Mouse (Mus musculus): Measurements from ENCODE around the gene Kansl1. TPM values are rescaled to one million over a fixed set of nuclear protein-coding genes. Genes with fewer than 3 reads are reported as not detected.

The Kansl1 gene
- polyA plus RNA-seq, 1 experiment, result 90.7 TPM

DNA sequence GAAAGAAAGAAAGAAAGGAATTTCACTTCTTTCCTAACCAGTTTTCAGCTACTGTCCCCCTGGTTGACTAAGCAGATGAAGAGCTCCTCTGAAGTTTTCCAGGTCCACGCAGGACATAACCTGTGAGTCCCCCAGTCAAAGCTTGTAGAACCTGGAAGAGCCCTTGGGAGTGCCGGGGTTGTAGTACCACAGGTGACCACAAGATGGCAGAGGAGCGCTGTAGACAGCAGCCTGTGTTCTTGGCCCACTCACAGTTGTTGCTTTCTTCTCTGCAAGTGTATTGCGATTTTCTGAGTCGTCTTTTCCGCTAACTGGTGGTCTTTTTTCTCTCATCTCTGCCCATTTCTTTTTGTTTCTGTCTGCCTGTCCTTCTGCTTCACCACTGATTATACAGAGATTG lies 153.0 kb downstream of the Kansl1 start:
- DNase-seq (ENCODE audit: extremely low spot score in 1 of 2, low spot score in 1 of 2), result peak in 1 of 2 experiments; percentile 87

DNA sequence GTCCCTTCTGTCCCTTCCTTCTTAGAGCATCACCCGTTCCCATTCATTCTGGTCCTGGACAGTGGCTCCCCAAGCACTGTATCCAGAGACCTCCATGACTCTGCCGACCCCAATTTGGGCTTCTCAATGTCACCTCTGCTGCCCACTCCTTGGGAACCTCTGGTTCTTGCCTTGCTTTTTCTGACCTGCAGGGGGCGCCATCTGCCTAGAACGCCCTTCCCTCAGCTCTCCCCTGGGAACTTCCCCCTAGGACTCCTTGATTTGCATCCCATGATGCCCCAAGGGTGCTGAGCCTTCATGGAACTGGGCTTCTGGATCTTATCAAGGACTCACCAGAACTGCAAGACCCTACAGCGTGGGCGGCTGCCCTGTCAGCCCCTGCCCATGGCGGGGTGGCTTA lies 157.0 kb downstream of the Kansl1 start:
- no peak for DNase-seq (ENCODE audit: extremely low spot score in 1 of 2, low spot score in 1 of 2)

DNA sequence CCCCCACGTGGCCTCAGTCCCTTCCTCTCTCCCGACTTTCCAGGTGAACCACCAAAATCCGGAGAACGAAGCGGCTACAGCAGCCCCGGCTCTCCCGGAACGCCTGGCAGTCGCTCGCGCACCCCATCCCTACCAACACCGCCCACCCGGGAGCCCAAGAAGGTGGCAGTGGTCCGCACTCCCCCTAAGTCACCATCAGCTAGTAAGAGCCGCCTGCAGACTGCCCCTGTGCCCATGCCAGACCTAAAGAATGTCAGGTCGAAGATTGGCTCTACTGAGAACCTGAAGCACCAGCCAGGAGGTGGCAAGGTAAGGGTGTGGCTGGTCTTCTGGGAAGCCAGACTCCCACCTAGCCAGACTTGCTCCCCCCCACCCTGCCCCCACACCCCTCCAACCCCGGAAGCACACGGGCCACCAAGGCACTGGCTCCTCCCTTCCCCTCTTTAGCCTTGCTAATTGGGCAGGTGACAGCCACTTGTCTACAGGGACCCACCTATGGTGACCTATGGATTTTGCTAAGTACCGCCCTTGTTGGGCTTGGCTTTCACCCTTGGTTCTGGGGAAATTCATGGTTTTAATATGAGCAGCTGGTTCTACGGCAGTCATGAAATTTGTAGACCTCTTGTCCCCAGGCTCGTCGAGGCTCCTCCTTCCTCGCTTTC lies 158.3 kb downstream of the Kansl1 start:
- no peak for DNase-seq (ENCODE audit: extremely low spot score in 1 of 2, low spot score in 1 of 2)

DNA sequence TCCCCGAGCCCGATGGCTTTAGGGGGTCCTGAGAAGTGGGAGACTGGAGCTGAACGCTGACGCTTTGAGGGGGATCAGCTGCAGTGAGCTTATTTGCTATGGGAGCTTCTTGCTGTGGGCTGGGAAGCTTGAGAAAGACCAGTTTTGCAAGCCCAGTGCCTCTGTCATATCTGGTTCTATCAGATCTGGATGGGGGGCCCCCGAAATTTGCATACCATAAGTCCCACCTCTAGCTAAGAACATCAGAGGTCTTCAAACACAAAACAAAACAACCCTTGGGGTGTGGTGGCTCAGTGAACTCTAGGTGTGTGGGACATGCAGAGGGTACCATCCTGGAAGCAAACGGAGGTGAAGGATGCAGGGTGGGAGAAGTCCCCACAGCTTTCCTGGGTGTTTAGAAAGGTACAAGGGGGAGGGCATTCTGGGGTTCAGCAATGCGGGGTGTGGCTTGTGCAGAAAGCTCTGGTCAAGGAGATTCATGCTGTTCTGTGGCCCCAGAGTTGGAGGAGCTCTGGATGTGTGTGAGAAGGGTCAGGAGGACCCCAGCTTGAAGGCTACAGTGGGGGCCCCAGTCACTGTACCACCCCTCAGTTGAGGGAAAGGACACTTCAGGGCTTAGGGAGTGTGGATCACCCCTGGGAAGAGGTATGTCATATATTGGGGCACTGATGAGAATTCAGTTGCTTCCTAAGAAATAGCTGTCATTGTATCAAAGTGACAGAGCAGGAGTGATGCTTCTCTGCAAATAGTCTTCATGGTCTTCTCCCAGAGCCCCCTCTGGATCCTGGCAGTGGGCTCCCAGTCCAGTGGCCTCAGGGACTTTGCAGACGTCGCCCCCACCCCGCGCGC lies 159.1 kb downstream of the Kansl1 start:
- no peak for DNase-seq (ENCODE audit: extremely low spot score in 1 of 2, low spot score in 1 of 2)

DNA sequence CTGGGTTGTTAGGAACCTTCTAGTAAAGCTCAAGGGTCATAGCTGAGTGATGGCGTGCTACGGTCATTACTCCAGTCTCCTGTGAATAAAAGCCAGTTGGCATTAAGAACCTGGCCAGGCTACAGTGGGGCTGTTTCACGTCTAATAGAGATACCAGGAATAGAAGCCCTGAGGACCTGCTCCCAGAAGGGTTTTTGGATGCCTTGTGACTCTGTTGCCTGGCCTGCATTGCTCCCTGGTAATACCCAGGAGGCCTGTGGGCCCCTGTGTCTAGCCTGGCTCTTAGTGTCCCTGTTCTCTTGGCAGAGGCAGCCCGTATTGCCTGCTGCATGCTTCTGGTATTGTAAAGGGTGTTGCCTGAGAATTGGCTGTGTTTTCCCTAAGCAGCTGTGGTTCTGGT lies 161.5 kb downstream of the Kansl1 start:
- DNase-seq (ENCODE audit: extremely low spot score in 1 of 2, low spot score in 1 of 2), result no peak

DNA sequence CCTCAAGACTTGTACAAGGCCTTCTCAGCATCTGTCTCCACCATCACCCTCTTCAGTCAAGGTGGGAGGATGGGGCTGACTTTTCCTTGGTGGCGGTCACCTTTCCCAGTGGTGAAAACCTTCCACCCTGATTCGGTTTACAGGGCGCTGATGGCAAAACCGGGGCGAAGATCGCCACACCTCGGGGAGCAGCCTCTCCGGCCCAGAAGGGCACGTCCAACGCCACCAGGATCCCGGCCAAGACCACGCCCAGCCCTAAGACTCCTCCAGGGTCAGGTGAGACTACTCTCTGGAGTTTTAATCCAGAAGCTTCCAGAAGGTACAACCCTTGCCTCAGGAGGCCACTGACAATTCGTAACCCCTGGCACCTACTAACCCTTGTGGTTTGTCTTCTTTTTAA lies 162.2 kb downstream of the Kansl1 start:
- no peak for DNase-seq (ENCODE audit: extremely low spot score in 1 of 2, low spot score in 1 of 2)

DNA sequence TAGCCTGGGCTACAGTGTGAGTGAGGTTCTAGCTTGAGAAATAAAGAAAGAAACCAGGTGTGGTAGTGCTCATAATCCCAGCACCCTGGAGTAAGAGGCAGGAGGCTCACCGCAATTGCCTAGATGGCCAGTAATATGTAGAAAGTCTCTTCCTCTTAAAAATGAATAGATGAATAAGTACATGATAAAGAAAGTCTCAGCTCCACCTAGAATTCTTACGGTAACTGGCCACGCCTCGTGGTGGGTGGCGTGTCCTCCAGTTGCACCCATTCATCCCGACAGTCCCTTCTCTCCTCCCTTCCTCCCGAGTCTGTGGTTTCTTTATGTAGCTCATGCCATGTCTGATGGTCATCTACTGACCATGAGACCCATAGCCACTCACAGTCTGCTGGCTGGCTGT lies 162.9 kb downstream of the Kansl1 start:
- no peak for DNase-seq (ENCODE audit: extremely low spot score in 1 of 2, low spot score in 1 of 2)

DNA sequence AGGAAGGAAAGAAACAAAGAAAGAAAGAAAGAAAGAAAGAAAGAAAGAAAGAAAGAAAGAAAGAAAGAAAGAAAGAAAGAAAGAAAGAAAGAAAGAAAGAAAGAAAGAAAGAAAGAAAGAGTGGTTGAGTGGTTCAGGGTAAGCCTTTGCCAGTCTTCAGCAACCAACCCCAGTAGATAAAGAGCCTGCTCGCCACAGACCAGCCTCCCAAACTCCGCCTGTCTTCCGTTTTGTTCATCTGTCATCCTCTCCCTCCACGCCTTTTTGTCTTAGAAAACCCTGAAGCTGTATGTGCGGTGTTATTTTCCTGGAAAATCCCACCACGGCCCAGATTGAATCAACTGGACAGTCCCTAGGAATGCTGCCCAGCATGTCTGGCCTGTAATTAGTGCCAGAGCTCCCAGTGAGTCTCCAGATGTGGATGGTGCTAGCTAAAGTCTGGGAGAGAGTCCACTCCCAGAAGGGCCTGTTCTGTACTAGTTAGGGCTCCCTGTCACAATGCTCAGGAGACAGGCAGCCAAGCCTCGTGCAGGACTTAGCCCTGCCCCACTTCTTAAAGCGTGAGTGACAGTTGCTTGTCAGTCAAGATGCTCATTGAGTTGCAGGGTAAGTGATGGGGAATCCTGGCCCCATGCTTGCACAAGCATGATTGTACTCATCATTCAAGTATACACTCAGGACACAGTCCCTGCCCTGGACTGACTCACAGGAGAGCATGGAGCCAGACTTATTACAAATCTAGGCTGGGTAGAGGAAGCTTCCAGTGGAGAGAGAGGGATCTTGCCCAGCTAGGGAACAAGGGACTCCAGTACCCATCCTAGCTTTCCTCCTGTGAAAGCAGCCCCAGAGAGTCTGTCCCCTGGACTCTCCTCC lies 165.3 kb downstream of the Kansl1 start:
- DNase-seq (ENCODE audit: extremely low spot score in 1 of 2, low spot score in 1 of 2), result no peak

DNA sequence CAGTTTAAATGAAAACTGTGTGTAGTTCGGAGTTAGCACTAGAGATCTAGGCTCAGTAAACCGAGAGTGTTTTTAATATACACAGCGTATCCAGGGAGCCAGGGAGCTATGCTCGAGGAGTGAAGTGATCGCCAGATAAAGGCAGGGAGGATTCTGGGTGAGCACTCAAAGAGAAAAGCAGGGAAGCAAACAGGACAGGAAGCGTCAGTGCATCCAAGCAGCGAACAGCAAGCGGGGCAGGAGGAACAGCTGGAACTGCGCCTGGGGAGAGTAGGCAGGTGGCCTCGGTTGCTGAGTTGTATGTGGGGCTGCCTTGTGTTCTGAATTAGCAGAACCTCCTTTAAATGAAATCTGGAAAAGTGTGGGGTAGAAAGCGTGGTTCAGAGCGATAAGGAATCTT lies 166.0 kb downstream of the Kansl1 start:
- peak in 1 of 2 experiments; percentile 68 for DNase-seq (ENCODE audit: extremely low spot score in 1 of 2, low spot score in 1 of 2)

DNA sequence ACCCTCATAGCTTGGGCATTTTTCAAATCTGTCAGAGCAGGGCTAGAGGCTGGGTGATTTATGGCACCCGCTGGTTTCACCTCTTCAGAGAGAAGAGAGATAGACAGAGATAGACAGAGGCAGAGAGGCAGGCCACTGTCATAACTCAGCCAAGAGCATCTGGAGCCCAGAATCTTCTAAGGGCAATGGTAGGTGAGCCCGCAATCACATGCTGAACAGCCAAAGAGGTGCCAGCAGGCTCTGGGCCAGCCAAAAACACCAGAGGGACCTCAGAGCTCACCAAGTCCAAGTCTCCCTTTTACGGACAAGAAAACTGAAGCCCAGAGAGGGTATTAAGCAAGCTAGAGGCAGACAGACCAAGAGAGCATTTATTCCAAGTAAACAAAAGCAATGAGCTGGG lies 171.0 kb downstream of the Kansl1 start:
- no peak for DNase-seq (ENCODE audit: extremely low spot score in 1 of 2, low spot score in 1 of 2)

DNA sequence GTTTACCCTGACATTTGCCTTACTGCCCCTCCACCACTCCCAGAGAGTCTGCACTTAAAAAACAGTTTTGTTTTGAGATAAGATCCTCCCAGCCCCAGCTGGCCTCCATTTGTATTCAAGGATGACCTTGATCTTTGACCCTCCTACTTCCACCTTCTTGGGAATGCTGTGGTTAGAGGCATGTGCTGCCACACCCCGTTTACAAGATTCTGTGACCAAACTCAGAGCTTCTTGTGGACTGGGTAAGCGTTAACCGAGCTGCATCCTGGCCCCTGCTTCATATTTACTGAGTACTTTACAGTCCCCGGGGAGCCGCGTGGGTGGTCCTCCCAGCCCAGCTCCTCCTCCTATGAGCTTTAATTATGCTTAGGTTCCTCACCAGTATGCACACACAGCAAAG lies 173.0 kb downstream of the Kansl1 start:
- no peak for DNase-seq (ENCODE audit: extremely low spot score in 1 of 2, low spot score in 1 of 2)

DNA sequence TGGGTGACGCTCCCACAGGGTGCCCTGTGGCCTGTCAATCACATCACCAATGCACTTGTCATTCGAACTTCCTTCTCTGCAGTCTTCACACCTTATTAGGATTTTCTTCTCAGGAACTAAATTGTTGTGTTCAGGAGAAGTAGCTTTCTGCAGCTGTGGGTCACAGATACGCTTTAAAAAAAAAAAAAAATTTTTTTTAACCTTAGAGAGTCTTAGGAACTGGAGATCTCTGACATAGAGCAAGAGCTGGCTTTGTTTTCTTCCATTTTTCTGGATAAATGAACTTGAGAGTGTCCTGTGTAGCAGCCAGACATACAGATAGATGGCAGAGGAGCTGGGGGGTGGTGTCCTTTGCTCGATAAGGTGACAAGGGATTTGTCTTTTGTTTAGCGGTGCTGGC lies 173.5 kb downstream of the Kansl1 start:
- no peak for DNase-seq (ENCODE audit: extremely low spot score in 1 of 2, low spot score in 1 of 2)

DNA sequence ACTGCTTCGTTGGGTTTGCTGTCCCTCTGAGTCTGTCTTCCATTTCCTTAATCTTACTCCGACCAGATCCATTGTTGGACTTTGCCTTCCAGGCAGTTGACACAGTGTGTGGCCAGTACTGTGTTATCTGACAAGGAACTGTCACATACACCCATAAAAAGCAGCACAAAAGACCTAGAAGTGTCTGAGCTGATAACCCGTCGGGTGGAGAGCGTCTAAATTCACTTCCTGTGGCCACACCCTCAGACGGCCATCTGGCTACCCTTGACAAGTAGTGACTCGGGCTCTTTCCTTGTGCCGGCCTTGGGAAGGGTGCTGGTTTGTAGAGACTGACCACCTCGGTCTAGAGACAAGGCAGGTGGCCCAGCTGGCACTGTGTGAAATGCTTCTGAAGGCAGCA lies 175.4 kb downstream of the Kansl1 start:
- no peak for DNase-seq (ENCODE audit: extremely low spot score in 1 of 2, low spot score in 1 of 2)

DNA sequence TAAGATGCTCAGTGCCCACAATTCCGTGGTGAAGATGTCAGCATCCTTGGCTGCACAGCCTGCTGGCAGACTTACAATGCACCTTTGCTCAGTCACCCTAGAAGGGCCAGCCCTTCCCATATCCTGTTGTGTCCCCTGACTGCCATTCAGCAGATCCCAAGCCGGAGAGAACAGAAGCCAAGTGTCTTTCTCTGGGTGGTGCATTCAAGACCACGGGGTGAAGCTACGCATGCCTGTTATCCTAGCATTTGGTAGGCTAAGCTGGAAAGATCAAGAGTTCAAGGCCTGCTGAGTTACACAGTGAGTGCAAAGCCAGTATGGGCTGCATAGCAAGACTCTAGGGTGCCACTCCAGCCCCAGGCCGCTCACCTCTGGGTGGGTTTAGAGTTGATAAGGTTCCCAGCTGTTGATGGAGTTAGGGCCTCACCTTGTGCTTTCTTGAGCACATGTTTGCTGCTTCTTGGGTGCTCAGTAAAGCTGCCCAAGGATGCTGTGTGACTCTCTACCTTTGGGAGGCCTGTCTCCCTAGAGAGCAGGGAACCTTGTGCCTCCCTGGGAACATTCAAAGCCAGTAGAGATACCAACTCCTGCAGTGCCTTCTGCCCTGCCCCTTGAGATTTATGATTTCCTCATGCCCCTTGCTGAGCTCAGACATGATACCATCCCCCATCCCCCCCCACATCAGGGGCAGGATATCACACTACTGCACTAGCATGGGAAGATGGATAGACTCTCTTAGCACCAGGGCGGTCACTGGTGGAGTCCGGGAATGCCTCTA lies 176.0 kb downstream of the Kansl1 start:
- DNase-seq (ENCODE audit: extremely low spot score in 1 of 2, low spot score in 1 of 2), result no peak

DNA sequence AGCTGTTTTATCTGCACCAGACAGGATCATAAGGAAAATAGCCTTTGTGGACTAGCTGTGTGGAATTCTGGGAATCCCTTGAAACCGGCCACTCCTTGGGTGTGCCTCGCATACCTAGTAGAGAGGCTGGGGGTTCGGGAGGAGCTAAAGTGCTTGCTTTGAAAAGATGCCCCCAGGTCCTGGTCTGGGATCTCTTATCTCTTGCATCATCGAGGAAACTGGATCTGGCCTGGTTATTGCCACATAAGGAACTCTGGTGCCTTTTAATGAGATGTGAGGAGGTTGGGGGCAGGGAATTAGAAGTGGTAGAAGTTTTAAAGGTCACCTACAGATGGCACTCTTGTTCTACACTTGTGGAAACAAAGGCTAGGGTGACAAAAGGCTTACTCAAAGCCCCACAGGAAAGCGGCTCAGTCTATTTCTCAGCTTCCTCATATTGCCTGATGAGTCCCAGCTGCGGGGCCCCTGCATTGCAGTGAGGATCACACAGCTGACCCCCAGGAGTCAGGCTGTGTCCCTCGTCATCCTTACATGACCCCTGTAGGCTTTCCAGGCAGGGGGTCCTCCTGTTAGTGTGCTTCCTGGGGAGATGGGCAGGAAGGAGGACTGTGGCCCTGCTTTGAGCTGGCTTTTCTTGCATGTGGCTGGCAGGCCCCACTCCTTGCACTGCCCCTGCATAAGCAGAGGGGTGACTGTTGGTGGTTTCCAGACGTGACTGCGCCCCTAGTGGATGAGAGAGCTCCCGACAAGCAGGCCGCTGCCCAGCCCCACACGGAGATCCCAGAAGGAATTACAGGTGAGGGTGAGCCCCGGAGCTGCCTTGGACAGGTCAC lies 179.2 kb downstream of the Kansl1 start:
- DNase-seq (ENCODE audit: extremely low spot score in 1 of 2, low spot score in 1 of 2), result peak; percentile 41 to 83

DNA sequence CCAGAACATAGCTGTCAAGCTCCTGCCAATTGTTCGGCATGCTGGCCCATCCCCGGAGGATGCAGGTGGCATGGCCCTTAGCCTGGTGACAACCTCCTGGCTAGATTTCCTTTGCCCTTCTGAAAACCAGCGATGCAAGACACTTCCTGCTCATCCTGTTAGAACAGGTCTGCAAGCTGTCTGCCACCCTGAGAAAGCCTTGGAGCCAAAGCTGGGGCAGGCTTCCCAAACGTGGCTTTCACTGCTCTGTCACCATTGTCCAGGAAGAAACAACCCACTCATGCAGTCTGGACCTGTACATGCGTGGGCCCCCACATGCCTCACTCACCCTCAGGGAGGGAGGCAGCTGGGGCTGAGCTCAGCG lies 179.8 kb downstream of the Kansl1 start:
- DNase-seq (ENCODE audit: extremely low spot score in 1 of 2, low spot score in 1 of 2), result peak; percentile 61 to 69

DNA sequence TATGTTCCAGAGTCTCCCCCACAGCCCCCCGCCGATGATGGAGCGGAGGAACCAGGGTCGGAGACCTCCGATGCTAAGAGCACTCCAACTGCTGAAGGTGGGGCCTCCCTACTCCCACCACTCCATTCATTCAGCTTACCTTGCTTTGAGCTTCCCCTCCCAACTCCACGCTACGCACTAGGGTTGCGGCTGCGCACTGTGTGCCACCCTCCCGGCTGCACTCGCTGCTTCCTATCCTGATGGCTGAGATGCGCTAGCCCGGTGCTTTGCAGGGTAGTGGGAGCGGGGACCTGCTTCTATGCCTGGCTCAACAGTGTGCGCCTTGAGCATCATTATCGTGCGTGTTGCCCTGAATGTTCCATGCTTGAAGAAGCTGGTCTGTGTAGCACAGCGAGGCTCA lies 181.5 kb downstream of the Kansl1 start:
- DNase-seq (ENCODE audit: extremely low spot score in 1 of 2, low spot score in 1 of 2), result no peak

Measured in frontal cortex, adult 2 months (tissue).